Mouse (Mus musculus) embryonic fibroblast, embryonic 13.5 days (primary cell): Measurements from ENCODE around the gene Zer1.

Experiments used
- CTCF ChIP-seq: IDR thresholded peaks from 2 replicates; pipeline ENCODE4 v1.5.1; 2011; ENCODE audit warnings: mild to moderate bottlenecking, control low read depth, low read length, moderate library complexity, borderline replicate concordance; ENCODE audit not compliant: insufficient read depth
- POLR2A ChIP-seq: IDR thresholded peaks from 2 replicates; pipeline ENCODE4 v1.6.1; 2011; ENCODE audit warnings: low read depth, mild to moderate bottlenecking, control low read depth, low read length, moderate library complexity

- no peak for TF ChIP-seq CTCF
- no peak for TF ChIP-seq POLR2A
Observed at GRCm38 (mm10) chr2:30164340-30164932, 40.1 kb upstream of the Zer1 start.
